Mouse (Mus musculus): Measurements from ENCODE around the gene Gnb3. TPM values are rescaled to one million over a fixed set of nuclear protein-coding genes. Genes with fewer than 3 reads are reported as not detected.
"Not testable (repeated sequence)": the region's sequence is repeated elsewhere in the genome, so short reads cannot be mapped to it uniquely, and the experiment has no call there.

Gene Gnb3
- total RNA-seq, 4 experiments from 2014 or later: 0.70 to 1.1 (median 1.0) TPM

DNA sequence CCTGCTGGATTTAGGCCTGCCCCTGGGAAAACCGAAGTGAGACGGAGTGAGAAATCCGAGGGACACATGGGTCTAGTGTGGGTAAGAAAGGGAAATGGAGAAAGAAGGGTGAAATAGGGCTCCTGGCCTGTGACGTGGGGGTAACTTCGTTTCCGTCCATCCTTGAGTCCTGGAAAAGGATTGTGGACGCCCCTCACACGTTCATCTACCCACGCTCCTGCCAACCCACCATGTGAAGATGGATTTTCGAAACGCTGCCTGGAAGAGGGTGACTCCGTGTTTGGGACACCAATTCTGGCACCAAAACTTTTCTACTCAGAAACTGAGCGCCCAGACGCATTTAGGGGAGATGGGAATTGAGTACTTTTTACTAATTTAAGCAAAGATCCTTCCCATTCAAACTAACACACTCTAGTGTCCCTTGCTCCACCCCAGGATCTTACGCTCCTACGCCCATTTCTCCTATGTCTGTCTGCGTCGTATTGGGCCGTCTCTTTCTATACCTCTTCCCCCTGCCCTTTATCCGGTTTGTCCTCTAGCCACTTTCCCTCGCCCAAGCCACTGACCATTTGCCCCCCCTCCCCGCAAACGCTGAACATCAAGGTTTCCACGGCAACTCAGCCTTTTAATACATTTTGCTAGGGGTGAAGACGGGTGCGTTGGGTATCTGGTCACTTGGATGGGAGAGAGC is 17.9 kb upstream of the Gnb3 start:
- no peak for DNase-seq (ENCODE audit: low spot score in 2 of 2)

DNA sequence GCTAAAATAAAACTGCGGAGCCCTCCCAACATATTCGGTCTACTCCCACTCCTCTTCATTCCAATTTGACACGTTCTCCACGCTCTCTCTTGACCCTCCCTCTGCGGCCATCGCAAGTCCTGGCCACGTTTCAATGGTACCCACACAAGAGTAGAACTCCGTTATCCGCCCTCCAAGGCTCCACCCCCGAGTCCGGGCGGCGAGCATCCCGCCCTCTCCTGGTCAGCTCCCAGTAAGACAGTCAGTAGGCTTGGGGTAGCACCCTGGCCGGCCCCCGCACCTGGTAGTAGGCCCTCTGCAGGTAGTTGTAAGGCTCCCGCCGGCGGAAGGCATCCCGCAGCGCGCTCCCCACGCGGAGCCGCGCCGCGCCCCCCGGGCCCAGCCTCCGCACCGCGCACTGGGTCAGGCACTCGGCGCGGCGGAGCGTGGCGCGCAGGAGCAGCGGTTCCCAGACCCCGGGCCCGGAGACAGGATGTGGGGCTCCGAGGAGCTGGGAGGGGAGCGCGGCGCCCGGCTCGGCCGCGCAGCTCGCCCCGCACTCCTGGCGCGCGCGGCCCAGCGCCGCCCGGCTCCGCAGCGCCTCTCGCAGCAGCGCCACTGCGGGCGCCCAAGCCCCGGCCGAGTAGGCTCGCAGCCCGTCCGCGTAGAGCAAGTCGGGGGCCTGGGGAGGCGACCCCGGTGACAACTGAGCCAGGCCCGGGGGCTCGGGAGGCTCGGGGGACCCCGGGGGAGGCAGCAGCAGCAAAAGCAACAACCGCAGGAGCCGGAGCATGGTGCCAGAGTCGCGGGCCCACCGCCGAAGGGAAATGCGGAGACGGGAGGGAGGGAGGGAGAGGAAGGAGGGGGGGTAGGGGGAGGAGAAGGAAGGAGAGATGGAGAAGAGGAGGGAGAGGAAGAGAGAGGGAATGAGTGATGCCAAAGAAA is 17.1 kb upstream of the Gnb3 start, which contains the start of gene P3h3:
Gene P3h3 (minus strand): TSS at position 837 of the 924 bp plus-strand sequence.
- DNase-seq (ENCODE audit: low spot score in 2 of 2): peak; percentile 45 to 69

DNA sequence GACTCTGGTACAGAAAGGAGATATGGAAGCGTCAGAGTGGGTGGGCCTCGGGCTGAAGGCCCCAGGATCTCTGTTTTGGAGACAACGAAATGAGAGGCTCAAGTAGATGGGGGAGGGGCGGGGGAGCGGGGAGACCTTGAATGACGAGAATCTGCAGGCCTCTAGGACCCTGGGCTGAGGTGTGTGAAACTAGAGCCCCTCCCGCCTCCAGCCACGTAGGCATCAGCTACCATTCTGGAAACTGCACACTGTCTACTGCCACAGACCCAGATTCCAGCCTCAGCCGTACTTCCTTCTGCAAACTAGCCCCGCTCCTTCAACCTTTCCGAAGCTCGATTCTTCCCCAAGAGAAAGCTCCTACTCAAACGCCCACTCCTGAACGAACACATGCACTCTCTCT is 16.2 kb upstream of the Gnb3 start:
- no peak for DNase-seq (ENCODE audit: low spot score in 2 of 2)

DNA sequence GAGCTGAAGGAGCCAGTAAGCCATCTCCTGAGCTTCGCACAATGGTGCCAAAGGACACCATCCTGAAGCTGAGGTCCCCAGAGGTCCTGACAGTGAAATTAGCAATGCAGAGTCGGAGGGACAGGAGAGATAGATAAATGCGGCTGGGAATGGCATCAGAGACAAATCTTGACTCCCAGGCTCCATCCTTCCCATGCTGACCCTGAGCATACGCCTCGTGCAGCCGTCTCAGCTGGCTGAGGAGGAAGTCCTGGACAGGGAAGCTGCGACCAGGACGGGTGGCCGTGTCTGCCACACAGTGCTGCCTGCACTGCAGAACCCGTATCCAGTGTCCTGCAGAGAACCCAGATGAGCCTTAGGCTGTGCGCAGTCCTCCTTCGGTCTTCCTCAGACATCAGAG is 14.6 kb upstream of the Gnb3 start:
- DNase-seq (ENCODE audit: low spot score in 2 of 2): no peak

DNA sequence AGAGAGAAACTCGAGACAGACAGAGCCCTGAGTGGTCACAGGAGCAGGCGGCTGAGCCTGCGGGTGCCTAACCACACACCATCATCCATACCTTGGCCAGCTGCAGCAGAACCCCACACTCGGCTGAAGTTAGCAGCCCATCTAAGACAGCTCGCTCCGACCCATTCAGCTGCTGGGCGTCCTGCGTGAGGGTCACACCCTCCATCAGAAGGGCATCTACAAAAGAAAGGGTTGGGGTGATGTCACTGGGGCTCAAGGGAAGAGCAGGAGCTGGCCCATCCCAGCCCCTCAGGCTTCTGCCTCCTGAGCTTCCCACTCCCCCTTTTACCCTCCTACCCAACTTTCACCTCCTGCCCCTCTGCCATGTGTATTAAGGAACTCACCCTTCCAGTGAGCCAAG is 10.5 kb upstream of the Gnb3 start:
- no peak for DNase-seq (ENCODE audit: low spot score in 2 of 2)

DNA sequence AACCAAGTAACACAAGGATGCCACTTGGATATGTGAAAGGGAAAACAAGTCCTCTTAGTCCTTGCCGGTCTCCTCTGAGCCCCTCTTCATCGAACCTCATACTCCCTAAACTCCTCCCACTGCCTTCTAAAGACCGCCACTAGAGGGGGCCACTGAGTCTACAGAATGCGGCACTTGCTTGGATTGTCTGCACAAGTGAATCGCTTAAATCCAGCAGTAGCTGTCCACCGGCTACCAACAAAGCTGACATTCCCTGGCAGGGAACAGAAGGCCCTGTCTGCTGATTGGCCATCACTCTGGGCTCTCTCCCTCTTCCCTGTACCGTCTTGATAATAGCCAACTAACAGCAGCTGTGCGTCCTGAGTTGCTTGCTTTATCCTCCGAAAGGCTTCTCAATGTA is 7.2 kb upstream of the Gnb3 start:
- peak; percentile 79 to 83 for DNase-seq (ENCODE audit: low spot score in 2 of 2)

DNA sequence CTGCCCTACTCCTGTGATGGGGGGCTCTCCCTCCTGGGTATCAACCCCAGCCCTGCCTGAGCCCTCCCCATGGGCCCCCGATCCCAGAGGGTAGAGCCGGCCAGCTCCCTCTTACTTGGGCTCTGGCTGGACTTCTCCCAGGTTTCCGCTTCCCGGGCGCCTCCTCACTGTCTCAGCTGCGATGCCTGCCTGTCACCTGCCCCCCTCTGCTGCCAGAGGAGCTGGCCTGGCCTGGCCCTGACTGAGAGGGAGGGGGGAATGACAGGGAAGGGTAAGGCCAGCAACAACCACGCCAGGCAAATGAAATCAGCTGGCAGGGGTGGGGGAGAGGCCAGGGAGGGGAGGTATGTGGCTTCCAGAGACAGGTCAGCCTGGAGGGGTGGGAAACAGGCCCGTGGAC is 270 bp downstream of the Gnb3 start:
- peak; percentile 20 to 65 for DNase-seq (ENCODE audit: low spot score in 2 of 2)

DNA sequence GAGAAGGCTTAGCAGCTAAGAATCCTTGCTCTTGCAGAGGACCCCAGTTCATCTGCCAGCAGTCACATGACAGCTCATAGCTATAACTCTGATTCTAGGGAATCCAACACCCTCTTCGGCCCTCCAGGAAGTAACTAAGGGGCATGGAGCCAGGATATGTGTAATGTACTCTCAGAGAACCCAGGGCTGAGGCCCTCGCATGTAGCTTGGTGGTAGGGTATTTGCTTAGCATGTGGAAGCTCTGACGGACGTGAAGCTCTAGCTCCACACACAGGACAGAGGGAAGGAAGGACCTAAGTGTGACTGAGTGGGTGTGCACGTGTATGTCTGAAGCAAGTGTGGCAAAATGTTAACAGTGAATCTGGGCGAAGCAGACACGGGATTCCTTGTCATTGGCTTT is 3.7 kb downstream of the Gnb3 start:
- no peak for DNase-seq (ENCODE audit: low spot score in 2 of 2)

DNA sequence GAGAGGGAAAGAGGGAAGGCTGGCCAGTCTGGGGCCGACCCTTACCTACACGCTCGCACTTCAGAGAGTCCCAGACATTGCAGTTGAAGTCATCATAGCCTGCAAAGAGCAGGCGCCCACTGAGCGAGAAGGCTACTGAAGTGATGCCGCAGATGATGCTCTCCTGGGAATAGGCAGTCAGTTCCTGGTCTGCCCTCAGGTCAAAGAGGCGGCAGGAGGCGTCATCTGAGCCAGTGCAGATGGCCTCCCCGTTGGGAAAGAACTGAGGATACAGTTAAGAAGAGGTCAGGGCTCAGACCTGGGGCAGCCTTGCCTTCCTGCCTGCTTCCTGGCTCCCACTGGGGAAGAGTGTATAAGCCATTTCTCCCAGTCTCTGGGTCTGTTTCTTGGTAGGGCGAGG is 4.5 kb downstream of the Gnb3 start:
- no peak for DNase-seq (ENCODE audit: low spot score in 2 of 2)

DNA sequence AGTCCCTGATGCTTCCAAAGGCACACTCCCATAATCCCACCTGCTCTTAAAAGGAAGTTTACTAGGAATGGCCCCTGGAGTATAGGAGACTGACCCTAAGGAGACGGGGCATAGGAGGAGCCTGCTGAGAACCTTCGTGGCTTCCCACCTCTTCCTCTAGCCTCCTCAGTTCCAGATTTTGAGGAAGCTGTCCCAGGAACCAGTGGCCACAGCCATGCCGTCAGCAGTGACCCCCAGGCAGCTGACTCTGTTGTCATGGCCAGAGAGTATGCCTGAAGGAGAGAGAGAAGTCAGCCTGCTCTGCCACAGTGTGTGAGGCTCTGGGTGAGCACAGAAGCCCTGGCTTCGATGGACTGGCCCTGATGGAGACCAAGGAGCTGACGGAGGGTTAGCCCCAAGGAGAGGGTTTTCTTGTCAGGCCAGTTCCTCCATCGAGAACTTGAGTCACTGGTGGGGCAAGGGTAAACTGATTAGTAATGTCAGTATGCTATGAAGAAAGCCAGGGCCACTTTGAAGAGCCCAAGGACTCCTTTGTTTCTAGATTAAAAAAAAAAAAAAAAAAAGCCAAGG is 5.5 kb downstream of the Gnb3 start:
- no peak for DNase-seq (ENCODE audit: low spot score in 2 of 2)

DNA sequence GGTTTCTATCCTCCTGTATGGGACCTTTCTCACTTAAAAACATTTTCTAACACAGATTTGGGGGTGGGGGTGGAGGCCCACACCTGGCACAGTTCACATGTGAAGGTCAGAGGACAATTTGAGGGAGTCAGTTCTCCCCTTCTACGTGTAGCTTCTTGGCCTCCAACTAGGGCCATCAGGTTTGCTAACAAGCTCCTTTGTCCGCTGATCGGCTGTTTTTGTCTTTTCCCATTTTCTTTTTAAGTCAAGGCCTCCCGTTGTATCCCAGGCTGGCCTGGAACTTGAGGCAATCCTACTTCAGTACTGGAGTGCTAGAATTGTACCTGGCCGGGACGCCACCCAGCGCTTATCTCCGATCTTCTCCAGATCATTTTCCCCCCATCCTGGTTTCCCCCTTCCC is 8.4 kb downstream of the Gnb3 start:
- no peak for DNase-seq (ENCODE audit: low spot score in 2 of 2)

DNA sequence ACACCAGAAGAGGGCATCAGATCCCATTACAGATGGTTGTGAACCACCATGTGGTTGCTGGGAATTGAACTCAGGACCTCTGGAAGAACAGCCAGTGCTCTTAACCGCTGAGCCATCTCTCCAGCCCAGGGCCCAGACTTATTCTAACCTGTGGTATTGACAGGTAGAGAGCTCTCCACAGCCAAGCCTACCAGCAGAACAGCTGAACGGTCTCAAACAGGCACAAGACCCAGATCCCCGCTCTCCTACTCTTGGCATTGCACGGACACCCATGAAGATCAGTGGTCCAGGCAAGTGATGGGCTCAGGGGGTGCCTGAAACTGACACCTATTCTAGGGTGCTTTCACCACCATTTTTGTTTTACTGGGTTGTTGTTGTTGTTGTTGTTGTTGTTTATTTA is 8.9 kb downstream of the Gnb3 start:
- DNase-seq (ENCODE audit: low spot score in 2 of 2): not testable (repeated sequence)

DNA sequence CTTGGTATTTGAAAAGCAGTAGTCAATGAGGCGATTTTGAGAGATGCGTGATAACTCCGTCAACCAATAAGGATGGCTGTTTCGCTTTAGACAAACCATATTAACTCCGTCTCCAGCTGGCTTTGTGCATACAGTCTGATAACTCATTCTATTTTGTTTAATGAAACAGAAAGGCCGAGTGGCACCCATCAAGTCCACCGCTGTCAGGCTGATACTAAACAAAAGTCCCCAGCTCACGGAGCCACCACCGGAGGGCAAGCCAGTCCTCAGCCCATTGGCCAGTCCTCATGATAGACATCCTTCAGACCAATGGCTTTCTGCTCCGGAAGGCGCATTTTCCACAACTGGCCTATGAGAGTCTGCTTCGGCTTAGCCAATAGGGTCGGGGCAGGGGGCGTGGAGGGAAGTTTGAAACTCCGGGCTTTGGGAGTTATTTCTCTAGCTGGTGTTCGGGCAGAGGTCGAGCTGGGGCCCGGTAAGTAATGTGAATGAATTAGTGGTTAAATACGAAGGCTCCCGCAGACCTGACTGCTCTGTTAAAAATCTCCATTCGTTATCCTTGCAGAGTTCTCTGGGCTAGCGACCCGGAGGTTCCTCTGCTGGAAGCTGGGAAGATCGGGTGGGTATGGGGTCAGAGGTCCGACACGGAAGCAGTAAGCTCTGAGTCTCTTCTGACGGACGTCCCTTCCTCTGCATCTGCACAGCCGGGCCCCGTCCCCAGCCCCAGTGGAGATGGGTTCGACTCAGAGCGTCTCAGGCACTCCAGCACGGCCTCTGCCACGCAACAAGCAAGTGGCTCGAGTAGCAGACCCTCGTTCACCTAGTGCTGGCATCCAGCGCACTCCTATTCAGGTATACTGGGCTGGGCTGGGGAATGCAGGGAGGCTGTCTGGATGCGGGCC is 10.0 kb downstream of the Gnb3 start:
- DNase-seq (ENCODE audit: low spot score in 2 of 2): peak; percentile 89 to 91

DNA sequence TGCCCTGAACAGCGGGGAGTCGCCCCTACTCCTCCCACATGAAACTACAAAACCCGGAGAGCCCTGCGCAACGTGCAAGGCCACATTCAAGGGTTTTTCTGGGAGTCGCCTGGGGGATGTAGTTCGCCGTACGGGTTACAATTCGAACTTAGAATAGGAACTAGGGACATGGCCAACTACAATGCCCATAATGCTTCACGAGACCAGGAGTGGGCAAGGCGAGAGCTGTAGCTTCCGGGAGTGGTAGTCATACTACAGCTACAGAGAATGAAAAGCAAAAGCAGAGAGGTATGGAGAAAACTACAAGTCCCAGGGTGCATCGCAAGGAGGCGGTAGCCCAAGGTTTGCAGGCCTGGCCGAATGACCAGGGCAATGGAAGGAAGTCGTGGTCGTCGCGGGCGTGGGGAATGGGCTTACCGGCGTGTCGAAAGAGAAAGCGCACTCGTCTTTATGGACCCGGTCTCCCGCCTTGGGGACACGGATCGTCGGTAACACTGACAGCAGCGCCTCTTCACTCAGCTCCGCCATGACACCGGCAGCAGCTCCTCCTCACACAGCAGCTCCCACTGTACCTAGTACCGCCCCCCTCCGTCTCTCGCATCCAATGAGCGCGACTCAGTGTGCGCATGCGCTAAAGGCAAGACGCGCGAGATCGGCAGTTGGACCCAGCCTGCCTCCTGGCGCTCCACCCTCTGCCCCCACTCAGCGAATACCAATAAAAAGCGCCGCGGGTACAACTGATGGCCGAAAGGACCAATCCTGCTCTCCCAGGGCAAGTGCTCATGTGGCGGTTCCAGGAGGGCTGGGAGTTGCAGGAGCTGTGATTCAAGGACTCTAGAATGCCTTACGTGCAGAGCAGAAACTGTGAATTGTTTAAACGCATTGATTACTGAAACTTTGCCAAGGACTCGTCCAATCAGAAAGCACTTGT is 10.9 kb downstream of the Gnb3 start, which contains the start of the genes Usp5 and Cdca3:
Gene Usp5 (minus strand): TSS at position 617 of the 931 bp plus-strand sequence.
Gene Cdca3 (plus strand): TSS at position 680 of the 931 bp plus-strand sequence.
- peak; percentile 98 to 99 for DNase-seq (ENCODE audit: low spot score in 2 of 2)

DNA sequence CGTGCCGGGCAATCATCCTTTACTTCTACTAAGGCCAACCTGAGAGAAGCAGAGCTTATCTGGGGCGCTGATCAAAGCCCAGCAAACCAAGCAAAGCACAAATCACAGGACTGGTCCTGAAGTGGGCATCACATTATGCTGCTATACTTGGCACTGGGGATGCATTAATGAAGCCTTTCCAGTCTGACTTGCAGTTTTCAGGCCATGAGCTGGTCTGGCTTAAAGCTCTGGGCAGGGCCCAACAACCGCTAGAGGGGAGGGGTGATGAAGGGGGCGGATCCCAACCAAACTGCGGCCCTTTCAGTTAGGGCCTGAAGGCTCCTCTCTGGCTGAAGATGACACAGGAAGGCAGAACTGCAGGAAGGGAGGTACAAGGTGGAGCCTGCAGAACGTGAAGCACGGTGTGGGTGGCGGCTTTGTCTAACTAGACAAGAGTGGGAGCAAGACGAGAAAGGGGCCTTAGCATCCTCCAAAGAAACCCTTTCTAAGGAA is 11.9 kb downstream of the Gnb3 start:
- DNase-seq (ENCODE audit: low spot score in 2 of 2): no peak

DNA sequence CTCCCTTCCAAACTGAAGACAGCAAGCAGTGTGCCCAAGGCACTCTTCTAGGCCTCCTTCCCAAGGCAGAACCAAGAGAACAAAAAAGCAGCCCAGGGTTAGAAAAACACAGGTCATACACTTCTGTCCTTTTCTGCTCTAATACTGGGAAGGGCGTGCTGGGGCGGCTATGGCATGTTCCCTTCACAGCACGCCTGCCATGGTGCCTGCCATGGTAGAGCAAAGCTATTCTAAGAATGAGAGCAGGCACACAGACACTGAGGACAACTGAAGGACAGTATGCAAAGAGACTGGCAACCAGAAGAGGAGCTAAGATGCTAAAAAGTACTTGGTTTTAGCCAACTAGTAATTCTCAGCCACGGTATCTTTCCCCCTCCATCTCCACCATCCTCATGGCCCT is 18.0 kb downstream of the Gnb3 start:
- DNase-seq (ENCODE audit: low spot score in 2 of 2): no peak

DNA sequence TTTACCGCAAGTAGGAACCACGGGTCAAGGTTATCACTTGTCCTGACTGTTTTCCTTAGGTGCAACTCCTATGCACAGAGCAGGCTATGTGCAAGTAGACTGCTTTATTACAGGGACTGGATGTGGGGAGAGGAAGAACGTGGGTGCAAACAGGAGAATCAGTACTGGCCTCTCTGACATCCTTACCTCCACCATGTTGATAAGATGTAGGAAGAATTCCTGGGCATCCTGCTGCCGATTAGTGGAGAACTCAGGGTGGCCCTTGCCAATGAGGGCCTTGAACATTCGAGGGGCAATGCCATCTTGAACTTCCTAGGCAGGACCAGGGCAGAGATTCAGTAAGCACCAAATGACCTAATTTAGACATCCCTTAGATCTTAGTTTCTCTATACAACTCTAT is 19.2 kb downstream of the Gnb3 start:
- DNase-seq (ENCODE audit: low spot score in 2 of 2): no peak

DNA sequence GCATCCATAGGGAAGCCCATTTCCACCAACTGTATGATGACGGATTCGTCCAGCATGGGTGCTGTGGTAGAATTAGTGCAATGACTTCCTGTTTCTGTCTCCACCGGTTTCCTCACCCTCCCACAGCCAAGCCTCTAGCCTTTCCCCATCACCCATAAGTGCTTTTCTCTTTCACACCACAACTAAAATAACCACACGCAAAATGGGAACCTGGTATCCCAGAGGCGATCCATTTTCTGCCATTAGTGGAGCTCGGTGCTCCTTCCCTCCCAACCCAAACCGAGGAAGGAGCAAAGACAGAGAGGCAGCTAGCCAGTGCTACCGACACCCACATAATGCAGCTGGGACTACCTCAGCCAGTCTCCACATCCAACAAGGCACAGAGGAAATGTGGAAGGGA is 22.1 kb downstream of the Gnb3 start:
- no peak for DNase-seq (ENCODE audit: low spot score in 2 of 2)

DNA sequence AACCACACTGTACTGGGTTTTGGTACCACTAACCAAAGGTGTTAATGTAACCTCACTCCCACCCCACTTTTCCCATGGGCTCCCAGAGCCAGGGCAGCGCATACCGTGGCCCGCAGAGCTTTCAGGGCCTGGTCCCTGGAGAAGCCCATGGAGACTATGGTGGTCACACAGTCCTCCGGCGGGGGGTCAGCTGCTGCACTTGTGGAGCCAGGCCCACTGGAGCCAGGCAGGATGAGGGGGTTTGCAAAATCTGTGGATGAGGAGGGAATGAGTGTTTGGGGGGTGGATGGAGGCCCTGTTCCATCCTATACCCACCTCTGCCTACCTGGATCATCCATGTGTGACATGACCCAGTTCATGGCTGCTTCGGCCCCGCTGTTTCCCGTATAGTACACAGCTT is 22.5 kb downstream of the Gnb3 start:
- DNase-seq (ENCODE audit: low spot score in 2 of 2): no peak

DNA sequence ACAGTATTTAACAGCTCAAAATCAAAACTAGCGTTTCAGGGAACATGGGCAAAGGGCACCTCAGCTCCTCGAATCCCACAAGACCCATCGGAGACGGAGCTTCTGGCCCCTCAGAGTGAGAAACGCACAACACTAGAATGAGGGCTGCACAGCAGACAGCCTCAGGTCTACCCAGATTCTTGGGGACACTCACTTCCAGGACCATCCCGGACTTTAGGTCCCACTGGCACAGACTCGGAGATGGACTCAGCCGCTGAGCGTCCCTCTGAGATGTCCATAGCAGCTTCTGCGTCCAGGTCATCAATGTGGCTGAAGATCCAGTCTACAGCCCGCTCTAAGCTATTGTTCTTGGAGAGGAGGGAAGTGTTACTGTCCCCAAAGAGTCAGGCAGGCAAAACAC is 22.9 kb downstream of the Gnb3 start:
- DNase-seq (ENCODE audit: low spot score in 2 of 2): no peak

Measured in gastrocnemius, adult 8-10 months (tissue).